Mouse (Mus musculus) liver, embryonic 11.5 days (tissue): ENCODE measurements around the gene Atic. TPM values are rescaled to one million over a fixed set of nuclear protein-coding genes. Genes with fewer than 3 reads are reported as not detected.

Experiments used
- ATAC-seq: fragments of 200-750 bp; cut with Nextera tagmentation; replicated peaks from 2 replicates; pipeline ENCODE4 v1.8.0; 2017; ENCODE audit warnings: moderate number of reproducible peaks, mild to moderate bottlenecking, moderate TSS enrichment, moderate library complexity; ENCODE audit not compliant: low FRiP score
- DNase-seq: peaks from one replicate; pipeline ENCODE4 v3.0.0-alpha.2; 2017; ENCODE audit warnings: low spot score
- H3K27ac ChIP-seq: fragments of 300-500 bp; sonication (generic); 2 replicates; pipeline ENCODE4 v1.5.1; 2014; ENCODE audit warnings: mild to moderate bottlenecking, low read depth, low read length, control low read depth
- H3K27me3 ChIP-seq: fragments of 300-500 bp; sonication (generic); replicated peaks from 2 replicates; pipeline ENCODE4 v1.6.1; 2014; ENCODE audit warnings: low read length, mixed read lengths; ENCODE audit not compliant: control insufficient read depth, insufficient read depth
- H3K36me3 ChIP-seq: fragments of 300-500 bp; sonication (generic); 2 replicates; pipeline ENCODE4 v1.6.1; 2014; ENCODE audit warnings: mild to moderate bottlenecking, low read length, moderate library complexity, mixed read lengths; ENCODE audit not compliant: control insufficient read depth, insufficient read depth
- H3K4me1 ChIP-seq: fragments of 300-500 bp; sonication (generic); replicated peaks from 2 replicates; pipeline ENCODE4 v1.6.1; 2014; ENCODE audit warnings: low read length, mixed read lengths; ENCODE audit not compliant: control insufficient read depth, insufficient read depth
- H3K4me2 ChIP-seq: fragments of 300-500 bp; sonication (generic); 2 replicates; pipeline ENCODE4 v1.6.1; 2014; ENCODE audit warnings: mild to moderate bottlenecking, control low read depth, moderate library complexity
- H3K4me3 ChIP-seq: fragments of 300-500 bp; sonication (generic); 2 replicates; pipeline ENCODE4 v1.5.1; 2014; ENCODE audit warnings: low read depth, low read length, control low read depth
- H3K9ac ChIP-seq: fragments of 300-500 bp; sonication (generic); 2 replicates; pipeline ENCODE4 v1.6.1; 2014; ENCODE audit warnings: low read depth, low read length, control low read depth
- H3K9me3 ChIP-seq: fragments of 300-500 bp; sonication (generic); 2 replicates; pipeline ENCODE4 v1.6.1; 2016; ENCODE audit warnings: low read length, inconsistent platforms, mixed read lengths; ENCODE audit not compliant: control insufficient read depth
- WGBS: fragments of 180-500 bp; shearing (Covaris S2); extraction: QIAGEN DNeasy Blood & Tissue Kit; methylation state at CpG from one replicate; pipeline ENCODE4 v1.1.7; 2014; 5-methylcytosine and 5-hydroxymethylcytosine counted together
- polyA plus RNA-seq: library from polyadenylated mRNA; unstranded; fragments of >200 nt; fragmentation: Nextera tagmentation; extraction: Ambion mirVana; gene quantifications from 2 replicates; pipeline ENCODE4 v1.2.1, GENCODE M21; 2014

Gene Atic
- polyA plus RNA-seq, 1 experiment from 2014 or later = 52.8 TPM

GRCm38 (mm10) chr1:71550626-71551195, 6.2 kb upstream of the Atic start:
- ATAC-seq = no peak
- Histone ChIP-seq H3K4me3 (no peak overlapping the region), H3K27ac (no peak overlapping the region), H3K36me3 (no peaks in the 10 kb centered on the region), H3K4me1 (no peaks in the 10 kb centered on the region), H3K9me3 (no peaks in the 10 kb centered on the region), H3K4me2 (no peak overlapping the region), H3K9ac (no peak overlapping the region), H3K27me3 (no peaks in the 10 kb centered on the region)
- DNase-seq = no peak
- WGBS = 81% methylated on average over 10 of the region's 10 CpGs

GRCm38 (mm10) chr1:71560626-71561025, 3.7 kb downstream of the Atic start:
- ATAC-seq (no peak), DNase-seq (no peak)
- Histone ChIP-seq H3K9ac (no peak overlapping the region), H3K27me3 (no peaks in the 10 kb centered on the region), H3K27ac (no peak overlapping the region), H3K4me1 (peaks cover 13% of the 10 kb centered on the region), H3K36me3 (peaks cover 44% of the 10 kb centered on the region), H3K4me3 (no peak overlapping the region), H3K4me2 (no peak overlapping the region), H3K9me3 (no peaks in the 10 kb centered on the region)
- WGBS = 96% methylated on average over 4 of the region's 4 CpGs

DNA sequence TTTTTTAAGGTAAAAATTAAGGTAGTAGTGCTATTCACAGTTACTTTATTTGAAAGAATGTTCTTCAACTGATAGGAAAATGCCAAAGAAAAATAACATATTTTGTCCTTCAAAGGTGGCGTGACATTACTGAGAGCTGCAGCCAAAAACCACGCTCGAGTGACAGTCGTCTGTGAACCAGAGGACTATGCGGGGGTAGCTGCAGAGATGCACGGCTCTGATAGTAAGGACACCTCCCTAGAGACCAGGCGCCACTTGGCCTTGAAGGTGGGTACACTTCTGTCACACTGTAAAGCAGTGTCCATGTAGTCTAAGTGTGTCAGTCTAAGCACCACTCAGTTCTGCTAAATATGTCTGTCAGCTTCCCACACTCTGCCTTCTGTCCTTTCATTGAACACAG, 7.3 kb downstream of the Atic start:
- Histone ChIP-seq H3K36me3 (peaks cover 69% of the 10 kb centered on the region), H3K9me3 (no peaks in the 10 kb centered on the region), H3K4me1 (0 out of 2 replicates have a peak, but pooled peaks cover 2% of the 10 kb centered on the region), H3K27me3 (no peaks in the 10 kb centered on the region), H3K4me2 (no peak overlapping the region), H3K4me3 (no peak overlapping the region), H3K27ac (no peak overlapping the region), H3K9ac (no peak overlapping the region)
- DNase-seq (no peak), ATAC-seq (no peak)
- 86% methylated on average over 7 of the region's 7 CpGs for WGBS

GRCm38 (mm10) chr1:71567884-71568605, 11.1 kb downstream of the Atic start:
- WGBS = 86% methylated on average over 16 of the region's 16 CpGs

GRCm38 (mm10) chr1:71570116-71570515, 13.2 kb downstream of the Atic start:
- 85% methylated on average over 4 of the region's 4 CpGs for WGBS
- Histone ChIP-seq H3K9me3 (no peaks in the 10 kb centered on the region), H3K36me3 (peaks cover 54% of the 10 kb centered on the region), H3K9ac (no peak overlapping the region), H3K27ac (no peak overlapping the region), H3K4me1 (no peaks in the 10 kb centered on the region), H3K27me3 (no peaks in the 10 kb centered on the region), H3K4me3 (no peak overlapping the region), H3K4me2 (no peak overlapping the region)
- DNase-seq = no peak
- no peak for ATAC-seq

More at GRCm38 (mm10) chr1:71567884-71568605, 11.1 kb downstream of the Atic start:
- Histone ChIP-seq H3K36me3 (peaks cover 62% of the 10 kb centered on the region), H3K27me3 (no peaks in the 10 kb centered on the region), H3K9ac (no peak overlapping the region), H3K4me2 (no peak overlapping the region), H3K9me3 (no peaks in the 10 kb centered on the region), H3K4me3 (no peak overlapping the region), H3K27ac (no peak overlapping the region), H3K4me1 (no peaks in the 10 kb centered on the region)
- no peak for DNase-seq
- ATAC-seq = no peak

- peaks cover 53% of the 10 kb centered on the region for H3K36me3 ChIP-seq
These were observed 19.0 kb downstream of the Atic start for GRCm38 (mm10) chr1:71575987-71576386.

DNA sequence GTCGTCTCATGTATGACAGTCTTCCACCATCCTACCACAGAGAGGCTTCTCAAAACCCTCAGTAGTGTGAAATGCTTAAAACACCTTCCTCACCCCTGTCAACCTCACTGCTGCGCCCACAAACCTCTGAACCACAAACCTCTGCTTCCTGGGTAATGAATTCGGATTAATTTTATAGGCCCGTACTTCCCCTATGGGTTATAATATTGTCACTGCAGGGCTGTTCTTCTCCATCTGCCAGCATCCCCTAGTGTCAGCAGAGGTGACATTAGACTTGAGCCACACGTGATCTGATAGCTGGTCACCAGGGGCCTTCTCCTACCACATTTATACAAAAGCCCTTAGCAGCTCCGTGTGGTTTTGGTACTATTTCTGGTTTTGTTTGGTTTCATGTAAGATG, 19.9 kb downstream of the Atic start:
- H3K9me3 ChIP-seq = no peaks in the 10 kb centered on the region
- DNase-seq (no peak), ATAC-seq (no peak)
- no peak overlapping the region for H3K4me2 ChIP-seq
- H3K4me1 ChIP-seq = no peaks in the 10 kb centered on the region
- 89% methylated on average over 6 of the region's 6 CpGs for WGBS
- no peak overlapping the region for H3K4me3 ChIP-seq
- H3K27me3 ChIP-seq = no peaks in the 10 kb centered on the region
- H3K9ac ChIP-seq = no peak overlapping the region
- H3K36me3 ChIP-seq = peaks cover 48% of the 10 kb centered on the region
- H3K27ac ChIP-seq = no peak overlapping the region

More at GRCm38 (mm10) chr1:71575987-71576386, 19.0 kb downstream of the Atic start:
- Histone ChIP-seq H3K27me3 (no peaks in the 10 kb centered on the region), H3K4me3 (no peak overlapping the region), H3K27ac (no peak overlapping the region), H3K9ac (no peak overlapping the region), H3K4me1 (no peaks in the 10 kb centered on the region), H3K9me3 (no peaks in the 10 kb centered on the region), H3K4me2 (no peak overlapping the region)
- DNase-seq = no peak
- WGBS = 93% methylated on average over 7 of the region's 7 CpGs
- no peak for ATAC-seq

DNA sequence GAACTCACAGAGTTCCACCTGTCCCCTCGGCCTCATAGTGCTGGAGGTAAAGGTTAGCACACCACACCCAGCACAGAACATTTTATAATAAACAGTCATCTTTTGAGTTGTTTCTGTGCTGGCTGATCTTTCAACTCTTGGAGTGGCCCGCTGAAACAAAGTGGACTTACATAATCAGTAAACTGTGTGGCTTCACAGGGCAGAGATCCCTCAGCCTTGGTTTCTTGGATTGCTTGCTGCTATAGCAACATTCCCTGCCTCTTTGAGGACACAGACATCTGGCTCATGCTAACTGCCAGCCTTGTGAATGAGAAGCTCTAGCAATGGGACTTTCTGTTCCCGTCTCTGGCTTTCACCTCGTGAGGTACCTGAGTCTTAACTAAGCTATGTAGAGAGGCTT, 22.6 kb downstream of the Atic start:
- Histone ChIP-seq H3K9me3 (no peaks in the 10 kb centered on the region), H3K36me3 (peaks cover 38% of the 10 kb centered on the region), H3K27me3 (no peaks in the 10 kb centered on the region), H3K9ac (no peak overlapping the region), H3K4me2 (no peak overlapping the region), H3K27ac (no peak overlapping the region), H3K4me3 (no peak overlapping the region), H3K4me1 (no peaks in the 10 kb centered on the region)
- 87% methylated on average over 4 of the region's 4 CpGs for WGBS
- ATAC-seq = no peak
- DNase-seq = no peak

- H3K36me3 ChIP-seq = peaks cover 40% of the 10 kb centered on the region
- WGBS = 89% methylated on average over 12 of the region's 12 CpGs
- H3K9ac ChIP-seq = no peak overlapping the region
- H3K27ac ChIP-seq = no peak overlapping the region
- ATAC-seq = peak; percentile 35; the same call in 1 of the 2 replicates
- no peaks in the 10 kb centered on the region for H3K9me3 ChIP-seq
- DNase-seq = no peak
- no peaks in the 10 kb centered on the region for H3K4me1 ChIP-seq
- H3K27me3 ChIP-seq = no peaks in the 10 kb centered on the region
- H3K4me3 ChIP-seq = no peak overlapping the region
- H3K4me2 ChIP-seq = no peak overlapping the region
These were observed 23.5 kb downstream of the Atic start for GRCm38 (mm10) chr1:71580408-71580807.
